Mouse (Mus musculus): ENCODE measurements at regions not wholly inside any gene's neighbourhood (a gene's known extent, or its start where the extent isn't known, plus 50 kb on each side); places are given as distances from the start of the nearest gene placed in this dataset.

- no peak for DNase-seq (ENCODE audit: low read depth)
Measured at GRCm38 (mm10) chr12:54577235-54577634, 79.1 kb downstream of the Sptssa start.

- DNase-seq (ENCODE audit: low read depth), result no peak
Measured at GRCm38 (mm10) chr12:54576821-54577220, 79.6 kb downstream of the Sptssa start.

- DNase-seq (ENCODE audit: low read depth), result no peak
Measured at GRCm38 (mm10) chr12:54572866-54573265, 83.5 kb downstream of the Sptssa start.

- DNase-seq (ENCODE audit: low read depth), result peak; percentile 89
Measured at GRCm38 (mm10) chr12:54568078-54568931, 88.1 kb downstream of the Sptssa start.

GRCm38 (mm10) chr12:54567426-54567790 is 89.0 kb downstream of the Sptssa start:
- DNase-seq (ENCODE audit: low read depth), result peak; percentile 69

- peak; percentile 78 for DNase-seq (ENCODE audit: low read depth)
Measured at GRCm38 (mm10) chr12:54566532-54567425, 89.6 kb downstream of the Sptssa start.

GRCm38 (mm10) chr12:54561981-54562380 is 94.4 kb downstream of the Sptssa start:
- no peak for DNase-seq (ENCODE audit: low read depth)

- peak; percentile 80 for DNase-seq (ENCODE audit: low read depth)
Measured at GRCm38 (mm10) chr12:54558106-54558505, 98.3 kb downstream of the Sptssa start.

GRCm38 (mm10) chr12:54549659-54550058 is 106.7 kb downstream of the Sptssa start:
- DNase-seq (ENCODE audit: low read depth), result no peak

- DNase-seq (ENCODE audit: low read depth), result peak; percentile 73
Measured at GRCm38 (mm10) chr12:54545821-54546608, 110.4 kb downstream of the Sptssa start.

- DNase-seq (ENCODE audit: low read depth), result peak; percentile 23
Measured at GRCm38 (mm10) chr12:54538320-54538705, 118.1 kb downstream of the Sptssa start.

GRCm38 (mm10) chr12:54537690-54538319 is 118.6 kb downstream of the Sptssa start:
- DNase-seq (ENCODE audit: low read depth), result no peak

GRCm38 (mm10) chr12:54537022-54537421 is 119.4 kb downstream of the Sptssa start:
- no peak for DNase-seq (ENCODE audit: low read depth)

GRCm38 (mm10) chr12:54535556-54536516 is 120.5 kb downstream of the Sptssa start:
- DNase-seq (ENCODE audit: low read depth), result no peak

GRCm38 (mm10) chr12:54534910-54535309 is 121.5 kb downstream of the Sptssa start:
- DNase-seq (ENCODE audit: low read depth), result no peak

GRCm38 (mm10) chr12:54533134-54533533 is 123.2 kb downstream of the Sptssa start:
- DNase-seq (ENCODE audit: low read depth), result no peak

GRCm38 (mm10) chr12:54532062-54532461 is 124.3 kb downstream of the Sptssa start:
- no peak for DNase-seq (ENCODE audit: low read depth)

GRCm38 (mm10) chr12:54528046-54528445 is 128.3 kb downstream of the Sptssa start:
- peak; percentile 56 for DNase-seq (ENCODE audit: low read depth)

- DNase-seq (ENCODE audit: low read depth), result no peak
Measured at GRCm38 (mm10) chr12:54527577-54527976, 128.8 kb downstream of the Sptssa start.

GRCm38 (mm10) chr12:54520406-54520805 is 136.0 kb downstream of the Sptssa start:
- no peak for DNase-seq (ENCODE audit: low read depth)

All from induced T-regulatory cell, adult 2 months (primary cell).